Mouse (Mus musculus): ENCODE data around the gene Riiad1.

DNA sequence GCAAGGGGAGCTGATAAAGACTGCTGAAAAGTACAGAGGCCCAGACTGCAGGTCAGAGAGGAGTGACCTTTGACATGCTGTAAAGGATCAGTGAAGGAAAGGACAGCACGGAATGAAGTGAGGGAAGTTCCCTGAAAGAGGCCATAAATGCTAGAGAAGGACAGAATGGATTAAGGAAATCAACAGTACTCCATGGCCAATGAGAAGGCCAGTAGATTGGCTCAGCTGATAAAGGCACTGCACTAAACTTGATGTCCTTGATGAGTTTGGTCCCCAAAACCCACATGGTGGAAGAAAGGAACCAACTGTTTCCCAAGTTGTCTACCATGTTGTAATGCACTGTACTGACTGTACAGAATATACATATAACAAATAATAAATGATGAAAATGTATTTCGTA lies 46.6 kb upstream of the Riiad1 start:
- no peak for TF ChIP-seq EP300 (IDR thresholded peaks at IDR 0.05; ENCODE audit: low read depth)
- no peak for TF ChIP-seq CTCF (IDR thresholded peaks at IDR 0.05; ENCODE audit: low read depth)

Measured in liver, postnatal 0 days (tissue).